Mouse (Mus musculus) small intestine, adult 2 months (tissue): Measurements from ENCODE around the gene Shroom2.

ENCODE experiments used
- CTCF ChIP-seq: fragments of 200-500 bp; IDR thresholded peaks from 2 replicates; pipeline ENCODE4 v1.5.1; 2012; ENCODE audit warnings: low read depth, mild to moderate bottlenecking, control low read depth, inconsistent platforms, low read length, moderate library complexity, mixed read lengths; ENCODE audit not compliant: insufficient replicate concordance, insufficient read length; ENCODE audit errors: extremely low read depth
- POLR2A ChIP-seq: fragments of 200-500 bp; IDR thresholded peaks from 2 replicates; pipeline ENCODE4 v1.6.1; 2012; ENCODE audit warnings: low read depth, mild to moderate bottlenecking, control low read depth, inconsistent platforms, low read length, moderate library complexity

- TF ChIP-seq CTCF (no peak), POLR2A (no peak)
Measured at GRCm38 (mm10) chrX:152679190-152679814, 90.0 kb downstream of the Shroom2 start.
